ENCODE assay signal across 8 mouse cellular contexts in the genomic region with DNA sequence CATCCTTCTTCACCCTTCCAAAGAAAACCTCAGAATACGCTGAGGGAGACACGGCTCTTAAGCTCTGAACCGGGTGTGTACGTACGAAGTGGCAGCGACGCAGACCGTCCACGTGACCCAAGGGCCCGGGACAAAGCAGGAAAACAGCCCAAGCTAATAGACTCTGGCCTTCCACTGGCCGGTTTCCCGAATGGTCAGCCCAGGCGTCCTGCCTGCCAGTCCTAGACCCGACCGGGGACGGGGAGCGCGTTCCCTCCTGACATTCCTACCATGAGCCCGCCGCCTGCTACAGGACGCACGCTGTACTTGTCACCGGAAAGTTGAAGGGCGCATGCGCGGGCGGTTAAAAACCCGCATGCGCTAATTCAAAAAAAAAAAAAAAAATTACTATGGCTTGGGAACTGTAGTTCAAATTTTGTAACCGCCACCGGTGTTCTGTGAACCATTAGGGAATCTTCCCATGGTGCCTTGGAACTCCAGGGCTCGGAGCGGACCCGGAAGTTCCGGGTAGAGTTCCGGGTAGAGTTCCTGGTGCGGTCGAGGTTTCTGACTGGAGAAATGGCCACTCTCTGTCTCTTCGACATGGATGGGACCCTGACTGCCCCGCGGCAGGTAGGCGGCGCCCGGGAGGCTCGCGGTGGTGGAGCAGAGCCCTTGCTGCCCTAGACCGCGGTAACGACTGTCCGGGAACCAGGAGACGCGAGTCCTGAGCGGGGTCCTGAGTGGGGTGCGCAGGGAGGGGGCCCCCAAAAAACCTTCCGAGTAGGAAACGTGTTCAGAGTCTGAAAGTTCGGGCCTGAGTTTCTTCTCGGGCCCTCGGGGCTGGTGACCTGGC. TPM values are rescaled to one million over a fixed set of nuclear protein-coding genes. Genes with fewer than 3 reads are reported as not detected.
DNase-seq lines count a peak whose midpoint lies in the region; ATAC-seq and TF ChIP-seq lines count a peak whose summit lies in the region.

A gene (plus strand): TSS at position 458 of the 835 bp plus-strand sequence.
A gene (minus strand): TSS at position 496 of the 835 bp plus-strand sequence.

- TF ChIP-seq POLR2A in bone marrow macrophage, adult 2 months (IDR thresholded peaks at IDR 0.05; ENCODE audit: borderline replicate concordance, low read depth, low read length): no peak
- peak; percentile 63 for TF ChIP-seq POLR2A in embryonic fibroblast, embryonic 13.5 days (IDR thresholded peaks at IDR 0.05; ENCODE audit: low read depth, low read length)

- peak; percentile 94 for DNase-seq in A20 (ENCODE audit: low read depth, low spot score)
- DNase-seq in heart, adult 9 months (ENCODE audit: low spot score in 2 of 2): peak; percentile 87 to 89
- DNase-seq in monocyte, adult 2 months (ENCODE audit: low read depth in 1 of 2, low spot score in 2 of 2): peak; percentile 33 to 61
- DNase-seq in spleen, postnatal 36 days (ENCODE audit: low spot score in 2 of 2): peak; percentile 72 to 75

- H3K4me1 ChIP-seq in bone marrow macrophage, adult 2 months (ENCODE audit: control insufficient read depth, insufficient read depth, low read length): peaks cover 17% of the 10 kb centered on the region
- H3K4me1 ChIP-seq in embryonic fibroblast, embryonic 13.5 days (ENCODE audit: control insufficient read depth, insufficient read depth, low read length): no peaks in the 10 kb centered on the region
- H3K4me1 ChIP-seq in kidney, embryonic 14.5 days (ENCODE audit: control insufficient read depth, insufficient read depth, low read length): peaks cover 13% of the 10 kb centered on the region
- H3K4me1 ChIP-seq in limb, embryonic 15.5 days: peaks cover 23% of the 10 kb centered on the region

- peak within 1 kb of the TSS; percentile 78 for H3K4me2 ChIP-seq in kidney, embryonic 14.5 days (replicated peaks; ENCODE audit: low read depth, low read length)
- H3K4me2 ChIP-seq in limb, embryonic 15.5 days: peak within 1 kb of the TSS; percentile 78

- H3K27ac ChIP-seq in bone marrow macrophage, adult 2 months (ENCODE audit: insufficient read depth, low read depth, low read length): peak within 1 kb of the TSS; percentile 89
- peak within 1 kb of the TSS; percentile 77 for H3K27ac ChIP-seq in embryonic fibroblast, embryonic 13.5 days (ENCODE audit: insufficient read depth, low read length)
- peak within 1 kb of the TSS; percentile 86 for H3K27ac ChIP-seq in kidney, embryonic 14.5 days (ENCODE audit: low read depth, low read length)
- peak within 1 kb of the TSS; percentile 93 for H3K27ac ChIP-seq in limb, embryonic 15.5 days

- TF ChIP-seq CTCF in bone marrow macrophage, adult 2 months (IDR thresholded peaks at IDR 0.05; ENCODE audit: low read depth, low read length): no peak
- no peak for TF ChIP-seq CTCF in embryonic fibroblast, embryonic 13.5 days (IDR thresholded peaks at IDR 0.05; ENCODE audit: borderline replicate concordance, insufficient read depth, low read length)

- peaks cover 27% of the 10 kb centered on the region for H3K36me3 ChIP-seq in kidney, embryonic 14.5 days (ENCODE audit: control insufficient read depth, insufficient read depth, low read length)
- peaks cover 42% of the 10 kb centered on the region for H3K36me3 ChIP-seq in limb, embryonic 15.5 days

- H3K27me3 ChIP-seq in kidney, embryonic 14.5 days (ENCODE audit: control insufficient read depth, insufficient read depth, low read length): no peaks in the 10 kb centered on the region
- H3K27me3 ChIP-seq in limb, embryonic 15.5 days: no peaks in the 10 kb centered on the region

- WGBS in kidney, embryonic 14.5 days: under 1% methylated on average over 59 of the region's 59 CpGs
- WGBS in limb, embryonic 15.5 days: under 1% methylated on average over 59 of the region's 59 CpGs

- peak; percentile 93 for ATAC-seq in kidney, embryonic 14.5 days (ENCODE audit: low FRiP score, low TSS enrichment)
- ATAC-seq in limb, embryonic 15.5 days (ENCODE audit: insufficient number of reproducible peaks, low FRiP score, low TSS enrichment, low read depth): peak; percentile 90

- peak within 1 kb of the TSS; percentile 87 for H3K9ac ChIP-seq in kidney, embryonic 14.5 days (ENCODE audit: low read depth, low read length)
- H3K9ac ChIP-seq in limb, embryonic 15.5 days: peak within 1 kb of the TSS; percentile 76

- peak within 1 kb of the TSS; percentile 83 for H3K4me3 ChIP-seq in bone marrow macrophage, adult 2 months (ENCODE audit: insufficient read depth, low read length)
- H3K4me3 ChIP-seq in embryonic fibroblast, embryonic 13.5 days (ENCODE audit: insufficient read depth, low read length): peak within 1 kb of the TSS; percentile 74
- peak within 1 kb of the TSS; percentile 70 for H3K4me3 ChIP-seq in kidney, embryonic 14.5 days (ENCODE audit: low read length)
- peak within 1 kb of the TSS; percentile 89 for H3K4me3 ChIP-seq in limb, embryonic 15.5 days

- no peaks in the 10 kb centered on the region for H3K9me3 ChIP-seq in kidney, embryonic 14.5 days (ENCODE audit: control insufficient read depth, low read length)
- H3K9me3 ChIP-seq in limb, embryonic 15.5 days: no peaks in the 10 kb centered on the region

RNA-seq across cellular contexts. Expression of the first gene that starts in this region (rescaled TPM):
- polyA plus RNA-seq in bone marrow macrophage, adult 2 months (2012; ENCODE audit: insufficient read depth, insufficient read length, missing spikeins): 58.2 and 59.0 TPM in 2 replicates
- polyA plus RNA-seq in embryonic fibroblast, embryonic 13.5 days (2011; ENCODE audit: insufficient read length, low read depth, missing spikeins): 46.7 and 52.7 TPM in 2 replicates
- 44.5 and 59.4 TPM in 2 replicates for polyA plus RNA-seq in kidney, embryonic 14.5 days (2014; fragmentation: Nextera tagmentation; extraction: Ambion mirVana)
- 52.8 and 55.1 TPM in 2 replicates for polyA plus RNA-seq in limb, embryonic 15.5 days (2015; fragmentation: Nextera tagmentation; extraction: Ambion mirVana)

RNA-seq across cellular contexts. Expression of the second gene that starts in this region (rescaled TPM):
- polyA plus RNA-seq in bone marrow macrophage, adult 2 months (2012; ENCODE audit: insufficient read depth, insufficient read length, missing spikeins): 7.1 and 8.8 TPM in 2 replicates
- 8.7 and 9.6 TPM in 2 replicates for polyA plus RNA-seq in embryonic fibroblast, embryonic 13.5 days (2011; ENCODE audit: insufficient read length, low read depth, missing spikeins)
- polyA plus RNA-seq in kidney, embryonic 14.5 days (2014; fragmentation: Nextera tagmentation; extraction: Ambion mirVana): 11.0 and 13.7 TPM in 2 replicates
- 18.8 and 20.4 TPM in 2 replicates for polyA plus RNA-seq in limb, embryonic 15.5 days (2015; fragmentation: Nextera tagmentation; extraction: Ambion mirVana)

Comparison
In these comparisons a context has a peak if more than half of its experiments do, and no peak if none do; other contexts are left out.
1. Peak in every context shown above with its lines: DNase-seq, ATAC-seq, H3K4me3 ChIP-seq and H3K27ac ChIP-seq.